In the genomic region with DNA sequence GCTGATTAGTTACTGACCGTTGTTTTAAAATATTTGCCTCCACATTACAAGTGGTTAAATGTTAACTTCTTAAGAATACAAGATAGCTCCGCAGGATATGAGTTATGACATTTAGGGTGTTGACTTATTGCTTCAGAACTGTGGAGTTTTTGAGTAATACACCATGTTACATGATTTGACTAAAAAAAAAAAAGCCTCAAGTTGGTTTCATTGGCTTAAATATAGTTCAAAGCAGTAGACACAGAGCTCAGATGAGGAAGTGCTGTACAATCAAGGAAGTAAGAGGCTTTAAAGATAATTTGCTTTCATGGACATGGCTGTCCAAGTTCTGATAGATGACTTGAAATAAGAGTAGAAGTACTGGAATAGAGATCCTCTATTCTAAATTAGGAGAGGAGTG, we compare ENCODE assay signal across 12 mouse cellular contexts. TPM values are rescaled to one million over a fixed set of nuclear protein-coding genes. Genes with fewer than 3 reads are reported as not detected.
A peak's percentile ranks its signal among the peaks of the same experiment; 100 is the strongest.
DNase-seq lines count a peak whose midpoint lies in the region; ATAC-seq and TF ChIP-seq lines count a peak whose summit lies in the region.
"Had no signal": no experiment of that assay in that cellular context is flagged by ENCODE, and none has a peak within 500 bp of the region (broad histone marks: within the 10 kb centered on the region; RNA-seq: fewer than 3 reads in every experiment).

No protein-coding gene starts in this region.

- TF ChIP-seq CTCF in gastrocnemius, adult 2 months (IDR thresholded peaks at IDR 0.05), result no peak

- no peak for DNase-seq in gastrocnemius, adult 2 months
- no peak for DNase-seq in gastrocnemius, postnatal 4 days (ENCODE audit: low spot score in 2 of 2)
- peak; percentile 95 for DNase-seq in 416B (ENCODE audit: low read depth)
- no peak for DNase-seq in left cerebral cortex, postnatal 4 days
- DNase-seq in frontal cortex, postnatal 14 days (ENCODE audit: low spot score in 2 of 2), result no peak
- DNase-seq in retina, postnatal 1 day, result no peak
- DNase-seq: embryo, embryonic 11 days; midbrain, embryonic 14.5 days had no signal

- intact Hi-C loops in gastrocnemius, adult 2 months (cut with DNase I), result no loop called here
- intact Hi-C loops in left cerebral cortex, postnatal 4 days (cut with DNase I), result no loop called here

- H3K27me3 ChIP-seq in liver, embryonic 15.5 days, result no peaks in the 10 kb centered on the region
- H3K27me3 ChIP-seq: hindbrain, embryonic 15.5 days had no signal

- H3K36me3 ChIP-seq in liver, embryonic 15.5 days (replicated peaks), result no peaks in the 10 kb centered on the region
- H3K36me3 ChIP-seq: hindbrain, embryonic 15.5 days had no signal

- no peak overlapping the region for H3K4me3 ChIP-seq in gastrocnemius, adult 2 months
- H3K4me3 ChIP-seq in brown adipose tissue, adult 24 weeks (ENCODE audit: insufficient read depth, low read depth, low read length), result 0 out of 2 replicates have a peak overlapping the region, but pooled peaks have one; percentile 30
- H3K4me3 ChIP-seq in liver, embryonic 15.5 days (replicated peaks), result peak overlapping the region; percentile 11; the same call in 1 of the 2 replicates
- H3K4me3 ChIP-seq: hindbrain, embryonic 15.5 days had no signal

- H3K4me2 ChIP-seq in liver, embryonic 15.5 days, result 0 out of 2 replicates have a peak overlapping the region, but pooled peaks have one; percentile 2
- H3K4me2 ChIP-seq: hindbrain, embryonic 15.5 days had no signal

- no peak overlapping the region for H3K9ac ChIP-seq in liver, embryonic 15.5 days
- H3K9ac ChIP-seq: hindbrain, embryonic 15.5 days; liver, embryonic 14.5 days had no signal

- peak overlapping the region; percentile 13; the same call in 1 of the 2 replicates for H3K27ac ChIP-seq in gastrocnemius, adult 2 months
- 0 out of 2 replicates have a peak overlapping the region, but pooled peaks have one; percentile 42 for H3K27ac ChIP-seq in brown adipose tissue, adult 24 weeks (replicated peaks; ENCODE audit: low read depth, low read length)
- H3K27ac ChIP-seq in liver, embryonic 15.5 days (replicated peaks), result peak overlapping the region; percentile 41; the same call in 1 of the 2 replicates
- H3K27ac ChIP-seq: hindbrain, embryonic 15.5 days; liver, embryonic 14.5 days had no signal

- H3K9me3 ChIP-seq in liver, embryonic 15.5 days (replicated peaks), result no peaks in the 10 kb centered on the region
- H3K9me3 ChIP-seq: hindbrain, embryonic 15.5 days had no signal

- no peak for ATAC-seq in liver, embryonic 15.5 days (ENCODE audit: insufficient read depth)

- WGBS in liver, embryonic 15.5 days (ENCODE audit: insufficient replicate concordance), result 18% methylated on average over 2 of the region's 2 CpGs

- H3K4me1 ChIP-seq in brown adipose tissue, adult 24 weeks (ENCODE audit: control insufficient read depth, insufficient read depth, insufficient read length, low read length), result peaks cover 12% of the 10 kb centered on the region; the same call in 1 of the 2 replicates
- peaks cover 28% of the 10 kb centered on the region for H3K4me1 ChIP-seq in liver, embryonic 15.5 days (replicated peaks)
- H3K4me1 ChIP-seq: hindbrain, embryonic 15.5 days had no signal

RNA-seq across cellular contexts. Expression of a gene that starts 28.4 kb away (rescaled TPM):
- total RNA-seq in gastrocnemius, adult 2 months (2021), result 10 to 100 TPM; 36.1 to 54.7 TPM
- total RNA-seq in gastrocnemius, postnatal 4 days (2021), result 100 to 1,000 TPM; 108 to 135 TPM
- polyA plus RNA-seq in brown adipose tissue, adult 24 weeks (2012; ENCODE audit: insufficient read depth, insufficient read length, missing spikeins), result 18.9 and 27.1 TPM in 2 replicates
- 83.1 and 85.4 TPM in 2 replicates for polyA plus RNA-seq in liver, embryonic 15.5 days (2015; fragmentation: Nextera tagmentation; extraction: Ambion mirVana)
- 10 to 100 TPM; 34.7 to 35.9 TPM for total RNA-seq in left cerebral cortex, postnatal 4 days (2021)
